Mouse (Mus musculus): Measurements from ENCODE around the gene Cdhr5.
"Not testable (repeated sequence)": the region's sequence is repeated elsewhere in the genome, so short reads cannot be mapped to it uniquely, and the experiment has no call there.

The Cdhr5 gene

GRCm38 (mm10) chr7:141277701-141278678, 1.4 kb upstream of the Cdhr5 start:
- DNase-seq (ENCODE audit: low spot score in 2 of 2), result no peak

DNA sequence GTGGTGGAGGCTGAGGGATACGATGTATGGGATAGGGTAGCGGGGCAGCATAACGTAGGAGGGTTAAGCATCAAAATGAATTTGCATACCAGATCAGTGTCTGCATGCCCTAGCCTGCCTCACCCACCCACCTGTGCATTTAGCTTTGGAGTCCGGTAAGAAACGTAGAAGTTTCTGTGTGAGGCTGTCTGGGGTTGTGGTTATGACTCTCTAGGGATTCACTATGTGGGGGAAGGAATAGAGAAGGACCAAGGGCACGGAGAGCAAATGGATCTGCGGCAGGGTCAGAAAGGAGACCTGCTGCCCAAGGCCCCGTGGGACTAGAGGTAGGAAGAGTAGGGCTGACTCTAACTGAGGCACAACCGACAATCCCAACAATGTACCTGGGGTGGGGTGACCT, 1.2 kb downstream of the Cdhr5 start:
- no peak for DNase-seq (ENCODE audit: low spot score in 2 of 2)

DNA sequence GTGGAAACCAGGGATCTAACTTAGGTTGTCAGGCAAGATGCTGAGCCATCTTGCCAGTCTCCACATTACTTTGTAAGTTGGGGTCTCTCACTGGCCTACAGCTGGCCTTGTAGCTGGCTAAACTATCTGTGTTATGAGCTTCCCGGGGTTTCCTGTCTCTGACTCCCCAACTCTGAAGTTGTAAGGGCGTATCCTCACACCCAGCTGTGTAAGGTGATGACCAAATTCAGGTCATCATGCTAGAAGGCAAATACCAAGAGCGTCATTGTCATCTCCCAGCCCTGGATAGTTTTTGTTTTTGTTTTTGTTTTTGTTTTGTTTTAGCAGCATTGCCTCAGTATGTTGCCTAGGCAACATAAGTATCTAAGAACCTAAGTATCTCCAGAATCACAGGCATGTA, 6.0 kb downstream of the Cdhr5 start:
- DNase-seq (ENCODE audit: low spot score in 2 of 2), result no peak

DNA sequence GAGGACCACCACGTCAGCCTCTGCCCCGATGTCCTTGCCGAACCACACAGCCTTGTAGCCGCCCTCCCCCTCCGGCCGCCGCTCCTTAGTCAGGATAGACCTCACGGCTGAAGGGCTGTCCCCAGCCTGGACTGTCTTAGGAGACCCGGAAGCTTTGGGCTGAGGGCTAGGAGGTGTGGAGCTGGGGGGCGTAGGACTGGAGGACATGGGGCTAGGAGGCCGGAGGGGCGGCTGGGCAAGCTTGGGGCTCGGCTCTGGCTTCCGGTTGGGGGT, 7.4 kb downstream of the Cdhr5 start:
- DNase-seq (ENCODE audit: low spot score in 2 of 2), result no peak

DNA sequence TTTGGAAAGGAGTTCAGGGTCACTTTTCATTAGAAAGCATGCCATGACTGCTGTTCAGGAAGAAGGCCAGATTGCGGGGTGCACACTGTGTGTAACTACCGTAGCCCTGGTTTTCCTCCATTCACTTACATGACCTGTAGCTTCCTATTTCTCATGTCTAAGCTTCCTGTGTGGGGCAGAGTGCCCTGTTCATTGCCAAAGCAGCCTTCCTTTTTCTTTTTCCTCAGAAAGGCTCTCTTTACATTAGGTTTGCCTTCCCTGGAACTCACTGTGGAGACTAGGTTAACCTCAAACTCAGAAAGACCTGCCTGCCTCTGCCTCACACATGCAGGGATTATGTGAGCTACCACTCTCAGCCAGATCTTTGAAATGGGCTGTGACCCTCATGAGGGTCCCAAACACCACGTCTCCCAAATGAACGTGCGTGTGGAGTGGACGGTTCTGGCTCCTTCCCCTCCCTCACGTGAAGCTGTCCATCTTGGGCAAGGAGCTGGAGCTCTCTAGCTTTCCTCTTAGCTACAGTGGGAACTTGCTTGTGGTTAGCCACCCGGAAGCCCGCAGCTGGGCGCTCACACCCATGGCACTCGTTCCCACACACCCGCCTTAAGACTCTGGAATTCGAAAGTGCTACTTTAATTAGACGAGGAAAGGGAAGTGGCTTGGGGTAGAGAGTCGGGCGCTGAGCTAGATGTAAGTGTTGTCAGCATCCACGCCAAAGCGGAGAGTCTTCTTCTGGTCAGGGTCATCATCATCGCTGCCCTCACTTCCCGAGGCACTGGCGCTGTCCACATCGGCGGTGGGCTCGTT, 7.9 kb downstream of the Cdhr5 start:
- no peak for DNase-seq (ENCODE audit: low spot score in 2 of 2)

GRCm38 (mm10) chr7:141265739-141266561, 10.6 kb downstream of the Cdhr5 start, which contains the start of gene Irf7:
TSS of gene Irf7 (minus strand) at chr7:141266481.
- DNase-seq (ENCODE audit: low spot score in 2 of 2), result no peak

- no peak for DNase-seq (ENCODE audit: low spot score in 2 of 2)
Measured at GRCm38 (mm10) chr7:141265411-141265738, 11.2 kb downstream of the Cdhr5 start.

- DNase-seq (ENCODE audit: low spot score in 2 of 2), result no peak
Measured at GRCm38 (mm10) chr7:141264761-141265410, 11.7 kb downstream of the Cdhr5 start.

GRCm38 (mm10) chr7:141264041-141264700, 12.4 kb downstream of the Cdhr5 start:
- no peak for DNase-seq (ENCODE audit: low spot score in 2 of 2)

DNA sequence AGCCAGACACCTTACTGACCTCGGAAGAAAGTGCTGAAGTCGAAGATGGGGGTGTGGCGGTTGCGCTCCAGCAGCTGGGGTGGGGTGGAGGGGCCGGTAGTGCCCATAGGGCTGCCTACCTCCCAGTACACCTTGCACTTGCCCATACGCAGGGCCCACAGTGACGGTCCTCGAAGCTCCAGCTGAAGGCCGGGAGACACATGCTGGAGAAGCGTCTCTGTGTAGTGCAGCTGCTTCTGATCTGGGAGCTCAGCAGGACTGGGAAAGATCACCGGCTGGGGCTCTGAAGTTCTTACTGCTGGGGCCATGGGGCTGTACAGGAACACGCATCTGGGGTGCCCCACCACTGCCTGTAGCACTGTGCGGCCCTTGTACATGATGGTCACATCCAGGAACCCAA, 12.9 kb downstream of the Cdhr5 start:
- DNase-seq (ENCODE audit: low spot score in 2 of 2), result no peak

DNA sequence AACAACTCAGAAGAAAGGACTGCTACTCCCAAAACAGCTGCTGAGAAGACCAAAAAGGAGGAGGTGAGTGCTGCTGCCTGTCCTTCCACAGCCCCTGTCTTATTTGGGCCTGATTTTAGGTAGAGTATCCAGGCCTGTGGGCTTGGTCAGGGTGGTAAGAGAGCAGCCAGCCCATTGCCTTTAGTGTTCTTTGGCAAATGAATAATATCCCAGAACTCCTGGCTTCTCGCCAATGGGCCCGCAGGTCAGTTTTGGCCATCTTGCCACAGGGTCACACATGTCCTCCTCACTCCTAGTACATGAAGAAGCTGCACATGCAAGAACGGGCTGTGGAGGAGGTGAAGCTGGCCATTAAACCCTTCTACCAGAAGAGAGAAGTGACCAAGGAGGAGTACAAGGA, 15.1 kb downstream of the Cdhr5 start:
- no peak for DNase-seq (ENCODE audit: low spot score in 2 of 2)

DNA sequence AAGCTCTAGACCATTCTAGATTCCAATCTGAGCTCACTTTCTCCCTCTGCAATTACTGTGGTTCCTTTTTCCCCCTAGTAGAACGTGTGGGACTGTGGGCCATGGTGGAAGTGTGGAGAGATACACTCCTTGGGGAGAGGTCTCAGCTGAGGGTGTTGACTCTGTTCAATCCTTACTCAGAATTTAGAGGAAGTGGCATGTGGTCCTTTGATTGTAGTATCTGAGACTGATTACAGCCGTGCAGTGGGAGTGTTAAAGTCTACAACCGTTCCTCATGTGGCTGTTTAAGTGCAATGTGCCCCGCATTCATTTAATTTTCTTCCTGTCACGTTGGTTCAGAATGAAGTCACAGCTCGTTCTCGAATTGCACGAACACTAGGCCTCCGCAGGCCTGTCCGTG, 20.4 kb downstream of the Cdhr5 start:
- no peak for DNase-seq (ENCODE audit: low spot score in 2 of 2)

- not testable (repeated sequence) for DNase-seq (ENCODE audit: low spot score in 2 of 2)
Measured at GRCm38 (mm10) chr7:141250486-141250885, 26.1 kb downstream of the Cdhr5 start.

DNA sequence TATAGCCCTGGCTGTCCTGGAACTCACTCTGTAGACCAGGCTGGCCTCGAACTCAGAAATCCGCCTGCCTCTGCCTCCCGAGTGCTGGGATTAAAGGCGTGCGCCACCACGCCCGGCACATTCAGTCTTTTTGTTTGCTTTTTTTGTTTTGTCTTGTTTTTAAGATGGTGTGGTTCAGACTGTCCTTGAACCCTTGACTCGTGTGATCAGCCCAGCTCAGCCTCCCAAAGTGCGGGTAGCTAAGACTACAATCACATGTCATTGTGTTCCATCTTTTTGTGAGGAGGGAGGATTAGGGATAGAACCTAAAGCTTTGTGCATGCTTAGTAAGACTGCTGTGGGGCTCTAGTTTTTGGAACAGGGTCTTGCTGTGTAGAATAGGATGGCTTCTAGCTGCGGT, 45.0 kb downstream of the Cdhr5 start:
- DNase-seq (ENCODE audit: low spot score in 2 of 2), result no peak

GRCm38 (mm10) chr7:141231111-141231510, 45.5 kb downstream of the Cdhr5 start:
- no peak for DNase-seq (ENCODE audit: low spot score in 2 of 2)

DNA sequence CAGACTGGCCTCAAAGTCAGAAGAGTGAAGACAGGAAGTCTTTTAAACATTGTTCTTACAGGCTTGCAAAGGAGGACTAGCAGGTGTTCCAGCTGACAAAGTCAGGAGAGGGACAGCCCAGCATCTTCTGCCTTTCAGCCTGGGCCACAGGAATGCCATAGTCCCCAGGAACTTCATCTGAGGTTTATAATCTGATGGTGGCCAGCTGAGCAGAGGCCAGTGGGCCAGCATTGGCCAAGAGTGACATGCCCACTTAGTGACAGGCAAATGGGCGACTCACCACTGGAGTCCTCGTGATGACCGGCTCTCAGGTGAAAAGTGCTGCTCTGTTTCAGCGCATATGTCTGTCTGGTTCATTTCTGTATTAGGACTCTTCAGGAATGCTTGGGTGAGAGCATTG, 46.0 kb downstream of the Cdhr5 start:
- DNase-seq (ENCODE audit: low spot score in 2 of 2), result no peak

- no peak for DNase-seq (ENCODE audit: low spot score in 2 of 2)
Measured at GRCm38 (mm10) chr7:141229702-141230101, 46.9 kb downstream of the Cdhr5 start.

GRCm38 (mm10) chr7:141228279-141229067, 48.1 kb downstream of the Cdhr5 start, which contains the start of gene Phrf1:
TSS of gene Phrf1 (plus strand) at chr7:141228784.
- peak; percentile 84 to 90 for DNase-seq (ENCODE audit: low spot score in 2 of 2)

GRCm38 (mm10) chr7:141227796-141228195, 48.8 kb downstream of the Cdhr5 start:
- no peak for DNase-seq (ENCODE audit: low spot score in 2 of 2)

- DNase-seq (ENCODE audit: low spot score in 2 of 2), result no peak
Measured at GRCm38 (mm10) chr7:141226535-141226934, 50.1 kb downstream of the Cdhr5 start.

Data from frontal cortex, postnatal 25 days (tissue).